Mouse (Mus musculus) kidney, postnatal 0 days (tissue): ENCODE results near the gene Abcb11. TPM values are rescaled to one million over a fixed set of nuclear protein-coding genes. Genes with fewer than 3 reads are reported as not detected.

ENCODE experiments used
- ATAC-seq: fragments of 200-750 bp; cut with Nextera tagmentation; replicated peaks from 2 replicates; pipeline ENCODE4 v1.8.0; 2017; ENCODE audit warnings: low read depth, moderate number of reproducible peaks, moderate TSS enrichment, moderate library complexity; ENCODE audit not compliant: low FRiP score
- DNase-seq: peaks from one replicate; pipeline ENCODE4 v3.0.0-alpha.2; 2016; ENCODE audit warnings: low spot score
- H3K27ac ChIP-seq: fragments of 300-500 bp; sonication (generic); 2 replicates; pipeline ENCODE4 v1.5.1; 2014; ENCODE audit warnings: mild to moderate bottlenecking
- H3K27me3 ChIP-seq: fragments of 300-500 bp; sonication (generic); 2 replicates; pipeline ENCODE4 v1.6.1; 2014; ENCODE audit warnings: low read length, mixed read lengths; ENCODE audit not compliant: insufficient read depth
- H3K36me3 ChIP-seq: fragments of 300-500 bp; sonication (generic); 2 replicates; pipeline ENCODE4 v1.6.1; 2014; ENCODE audit warnings: low read length, mixed read lengths; ENCODE audit not compliant: insufficient read depth
- H3K4me1 ChIP-seq: fragments of 300-500 bp; sonication (generic); replicated peaks from 2 replicates; pipeline ENCODE4 v1.6.1; 2014; ENCODE audit warnings: antibody characterized with exemption, low read length, mixed read lengths; ENCODE audit not compliant: insufficient read depth
- H3K4me2 ChIP-seq: fragments of 300-500 bp; sonication (generic); 2 replicates; pipeline ENCODE4 v1.6.1; 2014; ENCODE audit warnings: mild to moderate bottlenecking, low read length, moderate library complexity, mixed read lengths
- H3K4me3 ChIP-seq: fragments of 300-500 bp; sonication (generic); replicated peaks from 2 replicates; pipeline ENCODE4 v1.5.1; 2014; ENCODE audit warnings: low read depth, low read length
- H3K9ac ChIP-seq: fragments of 300-500 bp; sonication (generic); 2 replicates; pipeline ENCODE4 v1.6.1; 2014; ENCODE audit warnings: low read depth, low read length
- H3K9me3 ChIP-seq: fragments of 300-500 bp; sonication (generic); replicated peaks from 2 replicates; pipeline ENCODE4 v1.6.1; 2016; ENCODE audit warnings: low read length, inconsistent platforms, mixed read lengths
- CTCF ChIP-seq: IDR thresholded peaks from 2 replicates; pipeline ENCODE4 v1.5.1; 2016; ENCODE audit warnings: antibody characterized with exemption, low read depth, mild to moderate bottlenecking, moderate library complexity
- WGBS: fragments of 180-500 bp; shearing (Covaris S2); extraction: QIAGEN DNeasy Blood & Tissue Kit; methylation state at CpG from one replicate; pipeline ENCODE4 v1.1.7; 2014; 5-methylcytosine and 5-hydroxymethylcytosine counted together
- polyA plus RNA-seq: library from polyadenylated mRNA; unstranded; fragments of >200 nt; fragmentation: Nextera tagmentation; extraction: Ambion mirVana; gene quantifications from 2 replicates; pipeline ENCODE4 v1.2.1, GENCODE M21; 2015

Gene Abcb11
- polyA plus RNA-seq, 1 experiment from 2014 or later, result 0.32 TPM

DNA sequence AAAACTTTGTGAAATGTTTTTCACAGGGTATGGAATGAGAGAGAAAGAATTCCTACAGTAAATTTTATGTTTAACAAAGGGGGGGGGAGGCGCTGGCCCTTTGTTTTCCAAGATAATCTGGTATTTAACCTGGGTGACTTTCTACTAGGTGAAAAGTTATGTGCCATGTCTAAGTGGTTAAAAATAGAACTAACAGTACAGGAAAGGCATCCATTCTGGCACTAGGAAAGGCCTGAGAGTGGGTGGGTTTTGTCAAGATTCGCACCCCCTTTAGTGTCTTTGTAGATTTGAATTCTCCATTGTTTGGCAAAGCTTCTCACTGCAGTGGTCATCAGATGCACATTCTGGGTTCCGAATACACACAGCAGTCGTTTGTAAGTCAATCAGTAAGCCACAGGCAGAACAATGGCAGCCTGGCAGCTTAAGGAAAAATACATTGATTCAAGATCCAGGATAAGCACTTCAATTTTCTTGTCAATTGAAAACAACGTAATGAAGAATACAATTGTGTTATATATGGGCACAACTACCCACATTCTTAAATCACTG lies 120.5 kb downstream of the Abcb11 start:
- no peak overlapping the region for H3K27ac ChIP-seq
- ATAC-seq, result no peak
- no peak overlapping the region for H3K9ac ChIP-seq
- no peaks in the 10 kb centered on the region for H3K9me3 ChIP-seq
- no peak for TF ChIP-seq CTCF
- H3K4me1 ChIP-seq, result no peaks in the 10 kb centered on the region
- no peaks in the 10 kb centered on the region for H3K36me3 ChIP-seq
- no peak overlapping the region for H3K4me3 ChIP-seq
- DNase-seq, result no peak
- no peaks in the 10 kb centered on the region for H3K27me3 ChIP-seq
- 76% methylated on average over 5 of the region's 5 CpGs for WGBS
- no peak overlapping the region for H3K4me2 ChIP-seq

- peak; percentile 83 for DNase-seq
- Histone ChIP-seq H3K27me3 (no peaks in the 10 kb centered on the region), H3K4me1 (no peaks in the 10 kb centered on the region; the same call in 1 of the 2 replicates), H3K9me3 (no peaks in the 10 kb centered on the region), H3K9ac (no peak overlapping the region), H3K4me2 (no peak overlapping the region), H3K36me3 (no peaks in the 10 kb centered on the region), H3K4me3 (no peak overlapping the region), H3K27ac (no peak overlapping the region)
- no peak for ATAC-seq
- TF ChIP-seq CTCF, result no peak
- WGBS, result 16% methylated on average over 7 of the region's 7 CpGs
These were observed 127.2 kb downstream of the Abcb11 start for GRCm38 (mm10) chr2:69215242-69215641.

- H3K4me3 ChIP-seq, result no peak overlapping the region
- no peaks in the 10 kb centered on the region for H3K36me3 ChIP-seq
- no peaks in the 10 kb centered on the region for H3K27me3 ChIP-seq
These were observed 129.8 kb downstream of the Abcb11 start for GRCm38 (mm10) chr2:69212652-69213051.

GRCm38 (mm10) chr2:69210773-69211172 lies 131.6 kb downstream of the Abcb11 start, which contains the start of gene G6pc2:
G6pc2 (plus strand) TSS chr2:69211073.
- H3K4me2 ChIP-seq, result no peak within 1 kb of the TSS
- H3K27me3 ChIP-seq, result no peaks in the 10 kb centered on the region

More at GRCm38 (mm10) chr2:69212652-69213051, 129.8 kb downstream of the Abcb11 start:
- ATAC-seq (no peak), DNase-seq (no peak)
- H3K27ac ChIP-seq, result no peak overlapping the region
- H3K4me2 ChIP-seq, result no peak overlapping the region
- no peak overlapping the region for H3K9ac ChIP-seq
- no peaks in the 10 kb centered on the region; the same call in 1 of the 2 replicates for H3K4me1 ChIP-seq
- 65% methylated on average over 10 of the region's 10 CpGs for WGBS
- no peak for TF ChIP-seq CTCF
- no peaks in the 10 kb centered on the region for H3K9me3 ChIP-seq

GRCm38 (mm10) chr2:69209684-69210083 lies 132.7 kb downstream of the Abcb11 start:
- Histone ChIP-seq H3K9ac (no peak overlapping the region), H3K4me3 (no peak overlapping the region), H3K9me3 (no peaks in the 10 kb centered on the region), H3K27ac (no peak overlapping the region), H3K36me3 (no peaks in the 10 kb centered on the region), H3K27me3 (no peaks in the 10 kb centered on the region), H3K4me1 (no peaks in the 10 kb centered on the region), H3K4me2 (no peak overlapping the region)
- no peak for ATAC-seq
- no peak for DNase-seq
- no peak for TF ChIP-seq CTCF
- WGBS, result 83% methylated on average over 3 of the region's 3 CpGs

More at GRCm38 (mm10) chr2:69210773-69211172, 131.6 kb downstream of the Abcb11 start, which contains the start of gene G6pc2:
- no peak within 1 kb of the TSS; the same call in 1 of the 2 replicates for H3K27ac ChIP-seq
- H3K9ac ChIP-seq, result no peak within 1 kb of the TSS
- H3K4me1 ChIP-seq, result no peaks in the 10 kb centered on the region; the same call in 1 of the 2 replicates
- no peaks in the 10 kb centered on the region for H3K36me3 ChIP-seq
- TF ChIP-seq CTCF, result no peak
- no peak within 1 kb of the TSS for H3K4me3 ChIP-seq
- DNase-seq (peak; percentile 17), ATAC-seq (no peak)
- 39% methylated on average over 7 of the region's 7 CpGs for WGBS
- no peaks in the 10 kb centered on the region for H3K9me3 ChIP-seq

- peak; percentile 25 for DNase-seq
- 18% methylated on average over 7 of the region's 7 CpGs for WGBS
- no peaks in the 10 kb centered on the region for H3K9me3 ChIP-seq
- H3K36me3 ChIP-seq, result peaks cover 9% of the 10 kb centered on the region; the same call in 1 of the 2 replicates
- no peak for ATAC-seq
- no peaks in the 10 kb centered on the region for H3K4me1 ChIP-seq
- no peak overlapping the region for H3K9ac ChIP-seq
- peak overlapping the region; percentile 76; the same call in 1 of the 2 replicates for H3K4me3 ChIP-seq
- H3K27ac ChIP-seq, result no peak overlapping the region
- H3K4me2 ChIP-seq, result peak overlapping the region; percentile 36; the same call in 1 of the 2 replicates
- TF ChIP-seq CTCF, result no peak
- no peaks in the 10 kb centered on the region for H3K27me3 ChIP-seq
These were observed 135.9 kb downstream of the Abcb11 start for GRCm38 (mm10) chr2:69206523-69206922.
